In genomic region chr7:80208738-80209430, GRCm38 (mm10) we compare ENCODE assay signal across 8 mouse cellular contexts. TPM values are rescaled to one million over a fixed set of nuclear protein-coding genes. Genes with fewer than 3 reads are reported as not detected.
A peak's percentile ranks its signal among the peaks of the same experiment; 100 is the strongest.
DNase-seq lines count a peak whose midpoint lies in the region; ATAC-seq lines count a peak whose summit lies in the region.

No protein-coding gene starts in this region.

- no peaks in the 10 kb centered on the region for H3K9me3 ChIP-seq in heart, embryonic 12.5 days (replicated peaks)
- H3K9me3 ChIP-seq in liver, embryonic 15.5 days (replicated peaks), result no peaks in the 10 kb centered on the region
- no peaks in the 10 kb centered on the region for H3K9me3 ChIP-seq in midbrain, embryonic 11.5 days (ENCODE audit: control insufficient read depth, low read length)

- 28% methylated on average over 10 of the region's 10 CpGs for WGBS in heart, embryonic 12.5 days
- 13% methylated on average over 10 of the region's 10 CpGs for WGBS in liver, embryonic 15.5 days (ENCODE audit: insufficient replicate concordance)
- 80% methylated on average over 10 of the region's 10 CpGs for WGBS in midbrain, embryonic 11.5 days

- no peak overlapping the region for H3K4me3 ChIP-seq in heart, embryonic 12.5 days
- H3K4me3 ChIP-seq in liver, embryonic 15.5 days (replicated peaks), result peak overlapping the region; percentile 40
- no peak overlapping the region for H3K4me3 ChIP-seq in midbrain, embryonic 11.5 days (ENCODE audit: low read depth, low read length)

- no peaks in the 10 kb centered on the region for H3K27me3 ChIP-seq in heart, embryonic 12.5 days (replicated peaks)
- H3K27me3 ChIP-seq in liver, embryonic 15.5 days, result no peaks in the 10 kb centered on the region
- no peaks in the 10 kb centered on the region for H3K27me3 ChIP-seq in midbrain, embryonic 11.5 days (ENCODE audit: control insufficient read depth, insufficient read depth, low read length)

- peak; percentile 85 for DNase-seq in spleen, adult 12 weeks (ENCODE audit: low spot score)
- no peak for DNase-seq in spleen, adult 18-20 months
- DNase-seq in spleen, postnatal 36 days (ENCODE audit: low spot score in 2 of 2), result peak; percentile 77 to 87
- DNase-seq in gastrocnemius, postnatal 25 days, result no peak
- no peak for DNase-seq in midbrain, embryonic 11.5 days (ENCODE audit: low spot score, missing footprints)
- DNase-seq in cerebellum, adult 9-10 months, result no peak

- peaks cover 56% of the 10 kb centered on the region for H3K4me1 ChIP-seq in heart, embryonic 12.5 days (replicated peaks)
- H3K4me1 ChIP-seq in liver, embryonic 15.5 days (replicated peaks), result peaks cover 99% of the 10 kb centered on the region
- H3K4me1 ChIP-seq in midbrain, embryonic 11.5 days (ENCODE audit: control insufficient read depth, insufficient read depth, low read length), result no peaks in the 10 kb centered on the region; the same call in 1 of the 2 replicates

- peak overlapping the region; percentile 27 for H3K4me2 ChIP-seq in heart, embryonic 12.5 days
- peak overlapping the region; percentile 91 for H3K4me2 ChIP-seq in liver, embryonic 15.5 days
- no peak overlapping the region for H3K4me2 ChIP-seq in midbrain, embryonic 11.5 days

- H3K36me3 ChIP-seq in heart, embryonic 12.5 days, result peaks cover 9% of the 10 kb centered on the region; the same call in 1 of the 2 replicates
- peaks cover 33% of the 10 kb centered on the region for H3K36me3 ChIP-seq in liver, embryonic 15.5 days (replicated peaks)
- no peaks in the 10 kb centered on the region for H3K36me3 ChIP-seq in midbrain, embryonic 11.5 days (ENCODE audit: control insufficient read depth, insufficient read depth, low read length)

- peak overlapping the region; percentile 14; the same call in 1 of the 2 replicates for H3K9ac ChIP-seq in heart, embryonic 12.5 days
- peak overlapping the region; percentile 71 for H3K9ac ChIP-seq in liver, embryonic 15.5 days
- no peak overlapping the region for H3K9ac ChIP-seq in midbrain, embryonic 11.5 days (ENCODE audit: low read length)

- peak; percentile 80 for ATAC-seq in heart, embryonic 12.5 days (ENCODE audit: insufficient number of reproducible peaks, low FRiP score)
- ATAC-seq in liver, embryonic 15.5 days (ENCODE audit: insufficient read depth), result peak; percentile 88
- no peak for ATAC-seq in midbrain, embryonic 11.5 days (ENCODE audit: low FRiP score)

- peak overlapping the region; percentile 75 for H3K27ac ChIP-seq in heart, embryonic 12.5 days (ENCODE audit: poor library complexity, severe bottlenecking)
- H3K27ac ChIP-seq in liver, embryonic 15.5 days (replicated peaks), result peak overlapping the region; percentile 100
- H3K27ac ChIP-seq in midbrain, embryonic 11.5 days (ENCODE audit: low read depth, low read length), result no peak overlapping the region

RNA-seq across cellular contexts. Expression of gene Sema4b, which starts 22.2 kb away (rescaled TPM):
- 10.3 and 10.7 TPM in 2 replicates for polyA plus RNA-seq in heart, embryonic 12.5 days (2016; fragmentation: Nextera tagmentation; extraction: Ambion mirVana)
- 15.2 and 15.5 TPM in 2 replicates for polyA plus RNA-seq in liver, embryonic 15.5 days (2015; fragmentation: Nextera tagmentation; extraction: Ambion mirVana)
- 1 to 10 TPM; 1.6 to 2.5 TPM for total RNA-seq in gastrocnemius, postnatal 25 days (2021)
- 9.6 and 10.5 TPM in 2 replicates for polyA plus RNA-seq in midbrain, embryonic 11.5 days (2014; fragmentation: Nextera tagmentation; extraction: Ambion mirVana)

RNA-seq across cellular contexts. Expression of gene Cib1, which starts 23.7 kb away (rescaled TPM):
- polyA plus RNA-seq in heart, embryonic 12.5 days (2016; fragmentation: Nextera tagmentation; extraction: Ambion mirVana), result 43.4 and 47.3 TPM in 2 replicates
- 84.7 and 85.0 TPM in 2 replicates for polyA plus RNA-seq in liver, embryonic 15.5 days (2015; fragmentation: Nextera tagmentation; extraction: Ambion mirVana)
- 1 to 10 TPM; 5.8 to 8.5 TPM for total RNA-seq in gastrocnemius, postnatal 25 days (2021)
- polyA plus RNA-seq in midbrain, embryonic 11.5 days (2014; fragmentation: Nextera tagmentation; extraction: Ambion mirVana), result 49.8 and 55.0 TPM in 2 replicates

RNA-seq across cellular contexts. Expression of gene Gdpgp1, which starts 23.8 kb away (rescaled TPM):
- 3.6 and 3.9 TPM in 2 replicates for polyA plus RNA-seq in heart, embryonic 12.5 days (2016; fragmentation: Nextera tagmentation; extraction: Ambion mirVana)
- 2.0 and 2.1 TPM in 2 replicates for polyA plus RNA-seq in liver, embryonic 15.5 days (2015; fragmentation: Nextera tagmentation; extraction: Ambion mirVana)
- total RNA-seq in gastrocnemius, postnatal 25 days (2021), result under 1 TPM; 0.77 to 0.91 TPM
- polyA plus RNA-seq in midbrain, embryonic 11.5 days (2014; fragmentation: Nextera tagmentation; extraction: Ambion mirVana), result 3.8 and 4.5 TPM in 2 replicates

RNA-seq across cellular contexts. Expression of gene Ttll13, which starts 37.3 kb away (rescaled TPM):
- polyA plus RNA-seq in heart, embryonic 12.5 days (2016; fragmentation: Nextera tagmentation; extraction: Ambion mirVana), result 0.26 and 0.37 TPM in 2 replicates
- polyA plus RNA-seq in liver, embryonic 15.5 days (2015; fragmentation: Nextera tagmentation; extraction: Ambion mirVana), result 0.16 and 0.20 TPM in 2 replicates
- total RNA-seq in gastrocnemius, postnatal 25 days (2021), result not detected
- 0.53 and 0.91 TPM in 2 replicates for polyA plus RNA-seq in midbrain, embryonic 11.5 days (2014; fragmentation: Nextera tagmentation; extraction: Ambion mirVana)

RNA-seq across cellular contexts. Expression of gene Ngrn, which starts 52.1 kb away (rescaled TPM):
- polyA plus RNA-seq in heart, embryonic 12.5 days (2016; fragmentation: Nextera tagmentation; extraction: Ambion mirVana), result 43.0 and 43.4 TPM in 2 replicates
- polyA plus RNA-seq in liver, embryonic 15.5 days (2015; fragmentation: Nextera tagmentation; extraction: Ambion mirVana), result 25.4 and 28.3 TPM in 2 replicates
- 10 to 100 TPM; 20.4 to 22.4 TPM for total RNA-seq in gastrocnemius, postnatal 25 days (2021)
- 53.1 and 53.2 TPM in 2 replicates for polyA plus RNA-seq in midbrain, embryonic 11.5 days (2014; fragmentation: Nextera tagmentation; extraction: Ambion mirVana)

Comparison
In these comparisons a context has a peak if more than half of its experiments do, and no peak if none do; other contexts are left out.
1. DNase-seq: peak in spleen, adult 12 weeks (single experiment) and spleen, postnatal 36 days (2 of 2); none in spleen, adult 18-20 months (0 of 2), gastrocnemius, postnatal 25 days (single experiment), midbrain, embryonic 11.5 days (single experiment) and cerebellum, adult 9-10 months (single experiment).